Mouse (Mus musculus): ENCODE measurements at regions not wholly inside any gene's neighbourhood (a gene's known extent, or its start where the extent isn't known, plus 50 kb on each side); places are given as distances from the start of the nearest gene placed in this dataset.

GRCm38 (mm10) chr14:115015299-115015698, 76.7 kb upstream of the Gpc5 start:
- Histone ChIP-seq H3K4me3 (ENCODE audit: control insufficient read depth in 1 of 2, insufficient read depth in 1 of 2, low read depth in 2 of 2, low read length in 2 of 2) (no peak overlapping the region), H3K79me2 (ENCODE audit: control insufficient read depth, insufficient read depth, low read length, poor library complexity) (no peaks in the 10 kb centered on the region)
- TF ChIP-seq EP300 (IDR thresholded peaks at IDR 0.05; ENCODE audit: low read depth in 1 of 2, low read length in 2 of 2) (no peak), ZNF384 (IDR thresholded peaks at IDR 0.05; ENCODE audit: low read depth, low read length) (no peak), MYB (IDR thresholded peaks at IDR 0.05; ENCODE audit: low read depth, low read length) (no peak), E2F4 (IDR thresholded peaks at IDR 0.05; ENCODE audit: borderline replicate concordance, low read depth, low read length) (no peak), BHLHE40 (IDR thresholded peaks at IDR 0.05; ENCODE audit: borderline replicate concordance, low read depth, low read length) (no peak), POLR2AphosphoS5 (IDR thresholded peaks at IDR 0.05; ENCODE audit: borderline replicate concordance, low read depth, low read length) (no peak), USF2 (IDR thresholded peaks at IDR 0.05; ENCODE audit: borderline replicate concordance in 1 of 2, insufficient read depth in 1 of 2, low read depth in 1 of 2, low read length in 2 of 2) (no peak), NELFE (IDR thresholded peaks at IDR 0.05; ENCODE audit: low read depth, low read length) (no peak), KAT2A (conservative IDR thresholded peaks at IDR 0.05; ENCODE audit: low read depth, low read length) (no peak), SIN3A (IDR thresholded peaks at IDR 0.05; ENCODE audit: low read length) (no peak)

GRCm38 (mm10) chr14:115017410-115018153, 74.4 kb upstream of the Gpc5 start:
- H3K36me3 ChIP-seq (ENCODE audit: control insufficient read depth in 1 of 2, insufficient read depth in 2 of 2, low read length in 2 of 2), result no peaks in the 10 kb centered on the region
- no peaks in the 10 kb centered on the region for H3K79me2 ChIP-seq (ENCODE audit: control insufficient read depth, insufficient read depth, low read length, poor library complexity)
- peaks cover 30 to 40% of the 10 kb centered on the region in 2 experiments for H3K27me3 ChIP-seq (ENCODE audit: control insufficient read depth in 1 of 2, insufficient read depth in 2 of 2, low read length in 2 of 2)
- H3K4me1 ChIP-seq (ENCODE audit: control insufficient read depth in 1 of 2, insufficient read depth in 2 of 2, low read length in 2 of 2), result no peaks in the 10 kb centered on the region
- H3K27ac ChIP-seq (ENCODE audit: control insufficient read depth, low read depth, low read length), result no peak overlapping the region
- H3K9ac ChIP-seq (ENCODE audit: control insufficient read depth, low read depth, low read length, poor library complexity, severe bottlenecking), result no peak overlapping the region
- TF ChIP-seq NELFE (IDR thresholded peaks at IDR 0.05; ENCODE audit: low read depth, low read length) (no peak), CTCF (IDR thresholded peaks at IDR 0.05 in 2 of 3, conservative IDR thresholded peaks at IDR 0.05 in 1 of 3; ENCODE audit: control insufficient read depth in 1 of 3, insufficient read depth in 1 of 3, low read depth in 2 of 3, low read length in 3 of 3, poor library complexity in 1 of 3, severe bottlenecking in 1 of 3) (no peak), RCOR1 (IDR thresholded peaks at IDR 0.05; ENCODE audit: low read depth, low read length) (no peak), TAL1 (IDR thresholded peaks at IDR 0.05; ENCODE audit: low read length) (no peak), SMC3 (IDR thresholded peaks at IDR 0.05; ENCODE audit: low read depth, low read length) (no peak)
- no peak overlapping the region for H3K4me3 ChIP-seq (ENCODE audit: control insufficient read depth in 1 of 2, insufficient read depth in 1 of 2, low read depth in 2 of 2, low read length in 2 of 2)
- DNase-seq (ENCODE audit: low read depth, low spot score), result no peak
- H3K9me3 ChIP-seq (replicated peaks; ENCODE audit: insufficient read depth, low read length), result no peaks in the 10 kb centered on the region

More at GRCm38 (mm10) chr14:115015299-115015698, 76.7 kb upstream of the Gpc5 start:
- no peak overlapping the region for H3K9ac ChIP-seq (ENCODE audit: control insufficient read depth, low read depth, low read length, poor library complexity, severe bottlenecking)
- no peak for DNase-seq (ENCODE audit: low read depth, low spot score)
- H3K27me3 ChIP-seq (ENCODE audit: control insufficient read depth in 1 of 2, insufficient read depth in 2 of 2, low read length in 2 of 2), result peaks cover 22 to 24% of the 10 kb centered on the region in 2 experiments
- no peaks in the 10 kb centered on the region; a peak in 1 of 4 replicates for H3K36me3 ChIP-seq (ENCODE audit: control insufficient read depth in 1 of 2, insufficient read depth in 2 of 2, low read length in 2 of 2)
- H3K27ac ChIP-seq (ENCODE audit: control insufficient read depth, low read depth, low read length), result no peak overlapping the region
- peaks cover 0 to 5% of the 10 kb centered on the region in 2 experiments; a peak in 2 of 4 replicates for H3K4me1 ChIP-seq (ENCODE audit: control insufficient read depth in 1 of 2, insufficient read depth in 2 of 2, low read length in 2 of 2)
- no peaks in the 10 kb centered on the region for H3K9me3 ChIP-seq (replicated peaks; ENCODE audit: insufficient read depth, low read length)
